Mouse (Mus musculus) megakaryocyte, embryonic 14.5 days (primary cell): ENCODE data around the gene Grip1. TPM values are rescaled to one million over a fixed set of nuclear protein-coding genes. Genes with fewer than 3 reads are reported as not detected.

Experiments used
- H3K27me3 ChIP-seq: replicated peaks from 2 replicates; pipeline ENCODE3; 2012; ENCODE audit warnings: inconsistent platforms
- H3K36me3 ChIP-seq: replicated peaks from 2 replicates; pipeline ENCODE3; 2012; ENCODE audit warnings: low read length, inconsistent platforms, mixed read lengths
- H3K4me1 ChIP-seq: 2 replicates; pipeline ENCODE4 v1.6.1; 2012; ENCODE audit warnings: inconsistent platforms
- H3K4me3 ChIP-seq: replicated peaks from 2 replicates; pipeline ENCODE3; 2012; ENCODE audit warnings: moderate library complexity, mild to moderate bottlenecking, inconsistent platforms
- H3K9me3 ChIP-seq: 2 replicates; pipeline ENCODE4 v1.6.1; 2012; ENCODE audit warnings: inconsistent platforms
- FLI1 ChIP-seq: IDR thresholded peaks from 2 replicates; pipeline ENCODE4 v1.6.1; 2012; ENCODE audit warnings: low read length, inconsistent platforms, mixed read lengths
- GATA1 ChIP-seq: IDR thresholded peaks from 3 replicates; pipeline ENCODE4 v1.6.1; 2012; ENCODE audit warnings: mixed read lengths, low read length, inconsistent platforms, borderline replicate concordance
- polyA plus RNA-seq: library from polyadenylated mRNA; stranded (reverse); fragments of >175 nt; gene quantifications from 2 replicates; pipeline ENCODE4 v1.2.3, GENCODE M21; 2012; ENCODE audit warnings: low replicate concordance; ENCODE audit not compliant: insufficient read depth

The Grip1 gene
- polyA plus RNA-seq, 1 experiment: 0.08 TPM

DNA sequence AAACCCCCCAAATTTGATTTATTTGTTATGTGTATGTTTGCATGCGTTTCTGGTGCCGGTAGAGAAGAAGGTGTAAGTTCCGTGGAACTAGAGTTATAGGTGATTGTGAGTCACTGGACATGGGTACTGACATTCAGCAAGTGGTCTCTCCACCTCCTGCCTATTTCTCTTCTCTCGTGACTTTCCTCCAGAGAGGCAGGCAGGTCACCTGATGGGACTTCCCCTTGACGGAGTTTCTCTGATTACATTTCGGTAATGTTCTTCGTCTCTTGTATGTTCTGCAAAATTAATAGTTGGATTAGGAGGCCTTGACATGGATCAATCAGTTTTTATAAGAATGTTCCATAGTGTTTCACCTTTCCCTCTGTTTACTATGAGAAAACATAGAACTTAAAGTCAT lies 23.4 kb upstream of the Grip1 start:
- Histone ChIP-seq H3K9me3 (peaks cover 16% of the 10 kb centered on the region), H3K4me1 (no peaks in the 10 kb centered on the region), H3K27me3 (no peaks in the 10 kb centered on the region), H3K36me3 (no peaks in the 10 kb centered on the region), H3K4me3 (no peak overlapping the region)
- TF ChIP-seq FLI1 (no peak), GATA1 (no peak)

DNA sequence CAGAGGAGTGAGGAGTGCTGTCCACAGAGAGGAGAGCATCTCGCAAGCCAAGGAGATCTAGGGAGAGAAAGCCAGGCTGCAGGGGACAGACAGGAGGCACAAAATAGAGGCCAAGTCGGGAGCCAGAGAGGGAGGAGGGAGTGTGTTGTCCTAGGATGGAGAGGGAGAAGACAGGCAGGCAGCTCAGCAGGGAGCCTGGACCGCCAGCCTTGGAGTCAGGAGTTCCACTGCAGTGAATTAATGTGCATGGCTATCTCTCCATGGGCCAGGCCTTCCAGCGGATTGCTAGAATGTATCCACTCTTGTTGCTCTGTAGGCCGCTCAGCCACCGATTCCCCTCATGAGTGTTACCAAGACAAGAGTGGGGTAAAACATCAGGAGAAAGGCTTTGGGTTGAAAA lies 21.8 kb upstream of the Grip1 start:
- Histone ChIP-seq H3K4me1 (no peaks in the 10 kb centered on the region), H3K27me3 (no peaks in the 10 kb centered on the region), H3K36me3 (no peaks in the 10 kb centered on the region), H3K9me3 (peaks cover 11% of the 10 kb centered on the region), H3K4me3 (no peak overlapping the region)
- TF ChIP-seq GATA1: no peak
- no peak for TF ChIP-seq FLI1

GRCm38 (mm10) chr10:119435818-119436217 lies 17.8 kb upstream of the Grip1 start:
- no peaks in the 10 kb centered on the region for H3K4me1 ChIP-seq
- no peak overlapping the region for H3K4me3 ChIP-seq
- peaks cover 8% of the 10 kb centered on the region for H3K9me3 ChIP-seq
- no peaks in the 10 kb centered on the region for H3K36me3 ChIP-seq
- no peaks in the 10 kb centered on the region for H3K27me3 ChIP-seq
- no peak for TF ChIP-seq GATA1
- TF ChIP-seq FLI1: no peak

- no peaks in the 10 kb centered on the region for H3K36me3 ChIP-seq
- H3K4me3 ChIP-seq: no peak overlapping the region
- no peaks in the 10 kb centered on the region for H3K27me3 ChIP-seq
- TF ChIP-seq FLI1 (no peak), GATA1 (no peak)
- H3K9me3 ChIP-seq: peaks cover 4% of the 10 kb centered on the region
- no peaks in the 10 kb centered on the region for H3K4me1 ChIP-seq
These were observed 16.3 kb upstream of the Grip1 start for GRCm38 (mm10) chr10:119437319-119437718.

GRCm38 (mm10) chr10:119441743-119442142 lies 11.9 kb upstream of the Grip1 start:
- Histone ChIP-seq H3K9me3 (0 out of 2 replicates have a peak, but pooled peaks cover 2% of the 10 kb centered on the region), H3K4me3 (no peak overlapping the region), H3K27me3 (peaks cover 8% of the 10 kb centered on the region), H3K4me1 (no peaks in the 10 kb centered on the region), H3K36me3 (no peaks in the 10 kb centered on the region)
- TF ChIP-seq GATA1 (no peak), FLI1 (no peak)

- H3K4me3 ChIP-seq: no peak overlapping the region
- H3K36me3 ChIP-seq: no peaks in the 10 kb centered on the region
- peaks cover 30% of the 10 kb centered on the region for H3K27me3 ChIP-seq
- H3K9me3 ChIP-seq: peaks cover 17% of the 10 kb centered on the region
- TF ChIP-seq FLI1: no peak
- no peak for TF ChIP-seq GATA1
- peaks cover under 1% of the 10 kb centered on the region; the same call in 1 of the 2 replicates for H3K4me1 ChIP-seq
These were observed 6.2 kb upstream of the Grip1 start for GRCm38 (mm10) chr10:119447392-119447914.

DNA sequence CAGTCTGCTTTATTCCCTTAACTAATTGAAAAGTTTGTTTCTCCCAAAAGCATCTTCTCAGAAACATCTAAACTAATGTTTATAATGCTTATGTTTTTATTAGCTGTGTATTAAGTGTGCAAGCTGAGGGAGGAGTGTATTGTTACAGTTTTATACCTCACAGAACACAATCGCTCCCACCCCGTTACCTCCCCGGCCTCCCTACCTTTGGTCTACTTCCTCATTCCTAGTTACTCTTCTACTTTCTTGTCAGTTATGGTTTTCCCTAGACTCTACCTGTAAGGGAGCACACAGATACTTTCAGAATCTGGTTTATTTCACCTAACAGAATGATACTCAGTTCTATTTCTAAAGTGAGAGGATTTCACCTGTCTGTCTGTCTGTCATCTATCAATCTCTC lies 5.7 kb upstream of the Grip1 start:
- peaks cover 21% of the 10 kb centered on the region for H3K9me3 ChIP-seq
- peaks cover 35% of the 10 kb centered on the region for H3K27me3 ChIP-seq

DNA sequence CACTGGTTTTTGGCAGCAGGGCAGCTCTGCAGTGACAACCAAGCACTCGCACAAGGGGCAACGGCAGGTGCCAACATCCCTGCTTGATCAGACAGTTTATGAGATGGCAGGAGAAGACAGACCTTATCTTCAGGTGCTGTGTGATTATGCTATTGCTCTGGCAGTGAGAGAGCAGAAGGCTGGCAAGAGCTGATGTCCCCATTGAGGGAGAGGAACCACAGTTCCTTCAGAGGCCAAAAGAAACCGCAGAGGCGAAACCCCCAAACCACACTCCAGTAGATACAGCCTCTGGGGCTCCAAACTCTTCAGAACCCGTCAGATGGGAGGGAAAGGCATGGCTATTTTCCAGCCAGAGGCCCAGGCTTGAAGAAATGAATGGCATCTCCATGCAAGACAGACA lies 932 bp upstream of the Grip1 start:
- no peak overlapping the region for H3K4me3 ChIP-seq
- peaks cover 28% of the 10 kb centered on the region for H3K4me1 ChIP-seq
- H3K27me3 ChIP-seq: peaks cover 63% of the 10 kb centered on the region
- H3K36me3 ChIP-seq: no peaks in the 10 kb centered on the region
- peaks cover 20% of the 10 kb centered on the region for H3K9me3 ChIP-seq
- no peak for TF ChIP-seq GATA1
- no peak for TF ChIP-seq FLI1

More for the DNA sequence above, 5.7 kb upstream of the Grip1 start:
- H3K4me3 ChIP-seq: no peak overlapping the region
- TF ChIP-seq FLI1 (no peak), GATA1 (no peak)
- H3K4me1 ChIP-seq: peaks cover 5% of the 10 kb centered on the region
- H3K36me3 ChIP-seq: no peaks in the 10 kb centered on the region

DNA sequence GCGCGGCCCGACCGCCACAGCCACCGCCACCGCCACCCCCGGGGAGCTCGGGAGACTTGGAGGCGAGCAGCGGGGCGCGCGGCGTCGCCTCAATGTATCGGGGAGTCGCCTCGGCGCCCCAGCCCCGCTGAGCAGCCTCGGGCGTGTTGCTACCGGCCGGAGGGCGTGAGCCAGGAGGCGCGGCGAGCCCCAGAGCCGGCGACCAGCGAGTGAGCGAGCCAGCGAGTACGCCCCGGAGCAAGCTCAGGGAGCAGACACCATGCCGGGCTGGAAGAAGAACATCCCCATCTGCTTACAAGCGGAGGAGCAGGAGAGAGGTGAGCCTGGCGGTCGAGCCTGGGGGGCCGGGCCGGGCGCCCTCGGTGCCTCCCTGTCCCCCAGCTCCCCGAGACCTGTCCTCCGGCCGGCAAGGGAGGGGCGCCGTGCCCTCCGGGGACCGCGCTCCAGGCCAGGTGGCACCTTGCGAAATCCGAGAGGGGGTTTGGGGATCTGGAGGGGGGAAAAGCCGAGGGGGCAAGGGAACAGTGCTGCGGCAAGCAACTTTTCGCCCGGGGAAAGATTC lies 557 bp downstream of the Grip1 start:
- H3K27me3 ChIP-seq: peaks cover 72% of the 10 kb centered on the region
- H3K9me3 ChIP-seq: peaks cover 19% of the 10 kb centered on the region
- H3K4me3 ChIP-seq: peak overlapping the region; percentile 87
- H3K4me1 ChIP-seq: peaks cover 28% of the 10 kb centered on the region
- TF ChIP-seq FLI1 (no peak), GATA1 (no peak)
- no peaks in the 10 kb centered on the region for H3K36me3 ChIP-seq

GRCm38 (mm10) chr10:119454668-119455542 lies 1.3 kb downstream of the Grip1 start:
- Histone ChIP-seq H3K4me1 (peaks cover 28% of the 10 kb centered on the region), H3K36me3 (no peaks in the 10 kb centered on the region), H3K4me3 (peak overlapping the region; percentile 23), H3K27me3 (peaks cover 70% of the 10 kb centered on the region), H3K9me3 (peaks cover 19% of the 10 kb centered on the region)
- TF ChIP-seq FLI1: no peak
- TF ChIP-seq GATA1: no peak
